Comparison of ENCODE assay signal across 9 mouse cellular contexts in the genomic region with DNA sequence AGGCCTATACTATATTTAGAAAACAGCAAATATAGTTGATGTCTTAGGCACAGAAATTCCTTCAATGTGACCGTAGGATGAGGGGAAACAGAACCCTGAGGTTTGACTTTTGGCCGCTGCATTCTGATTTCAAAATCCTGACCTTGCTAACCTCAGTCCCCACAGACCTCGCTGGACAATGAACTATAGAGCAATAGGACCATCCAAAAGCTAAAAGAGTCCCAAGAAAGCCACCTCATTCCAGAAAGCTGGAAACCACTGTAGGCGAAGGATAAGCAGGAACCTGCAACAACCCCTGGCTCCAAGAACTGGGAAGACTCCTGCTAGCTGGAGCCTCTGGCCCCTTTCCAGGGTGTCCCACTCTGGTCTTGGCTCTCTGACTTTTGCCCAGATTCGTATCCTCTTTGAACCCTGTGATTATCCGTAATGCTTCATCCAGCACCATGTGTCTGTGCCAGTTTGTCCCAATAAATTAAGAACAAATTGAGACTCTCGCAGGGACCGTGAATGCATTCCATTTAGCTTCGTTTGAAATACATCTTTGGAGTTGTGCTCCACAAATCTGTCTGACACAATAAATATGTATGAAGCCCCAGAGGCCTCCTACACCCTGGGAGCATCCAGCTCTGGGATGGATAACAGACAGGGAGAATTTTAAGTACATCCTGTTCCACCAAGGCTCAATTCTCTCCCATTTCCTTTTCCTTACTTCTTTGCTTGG. TPM values are rescaled to one million over a fixed set of nuclear protein-coding genes. Genes with fewer than 3 reads are reported as not detected.
DNase-seq lines count a peak whose midpoint lies in the region; TF ChIP-seq lines count a peak whose summit lies in the region.
"Had no signal": no experiment of that assay in that cellular context is flagged by ENCODE, and none has a peak within 500 bp of the region (broad histone marks: within the 10 kb centered on the region; RNA-seq: fewer than 3 reads in every experiment).

No protein-coding gene starts in this region.

- no peak for TF ChIP-seq CTCF in lung, adult 2 months (IDR thresholded peaks at IDR 0.05; ENCODE audit: insufficient read depth, low read length)

- no peak for TF ChIP-seq POLR2A in lung, adult 2 months (IDR thresholded peaks at IDR 0.05; ENCODE audit: borderline replicate concordance, extremely low read depth, low read depth, low read length)

- DNase-seq in lung, postnatal 10 days, result peak; percentile 38
- no peak for DNase-seq in lung, adult 2 months
- DNase-seq in heart, embryonic 10.5 days (ENCODE audit: low spot score), result no peak
- DNase-seq in kidney, postnatal 14 days, result peak; percentile 60
- no peak for DNase-seq in MN1 (ENCODE audit: low spot score)
- DNase-seq in forebrain, embryonic 10.5 days (ENCODE audit: extremely low spot score, low spot score), result no peak
- DNase-seq in thymus, postnatal 25 days, result no peak

- peak overlapping the region; percentile 52 for H3K27ac ChIP-seq in heart, embryonic 10.5 days
- H3K27ac ChIP-seq in forebrain, embryonic 10.5 days, result no peak overlapping the region
- H3K27ac ChIP-seq: forebrain, embryonic 13.5 days had no signal

- H3K4me3 ChIP-seq in lung, adult 2 months (replicated peaks; ENCODE audit: extremely low read depth, low read depth, low read length), result no peak overlapping the region
- no peak overlapping the region for H3K4me3 ChIP-seq in heart, embryonic 10.5 days
- H3K4me3 ChIP-seq in forebrain, embryonic 10.5 days, result no peak overlapping the region
- H3K4me3 ChIP-seq: forebrain, embryonic 13.5 days had no signal

- whole genome bisulfite sequencing in lung, adult 2 months, result 50% methylated on average over 9 of the region's 9 CpGs
- WGBS in heart, embryonic 10.5 days, result 77% methylated on average over 9 of the region's 9 CpGs
- WGBS in forebrain, embryonic 10.5 days, result 84% methylated on average over 9 of the region's 9 CpGs

- no peaks in the 10 kb centered on the region for H3K9me3 ChIP-seq in heart, embryonic 10.5 days
- H3K9me3 ChIP-seq in forebrain, embryonic 10.5 days, result no peaks in the 10 kb centered on the region
- H3K9me3 ChIP-seq: forebrain, embryonic 13.5 days had no signal

- no peaks in the 10 kb centered on the region for H3K36me3 ChIP-seq in heart, embryonic 10.5 days
- no peaks in the 10 kb centered on the region for H3K36me3 ChIP-seq in forebrain, embryonic 10.5 days (replicated peaks)

- no peaks in the 10 kb centered on the region for H3K27me3 ChIP-seq in heart, embryonic 10.5 days (ENCODE audit: insufficient read depth, poor library complexity, severe bottlenecking)
- H3K27me3 ChIP-seq in forebrain, embryonic 10.5 days (ENCODE audit: poor library complexity, severe bottlenecking), result no peaks in the 10 kb centered on the region
- H3K27me3 ChIP-seq: forebrain, embryonic 13.5 days had no signal

- H3K4me1 ChIP-seq in lung, adult 2 months (ENCODE audit: control insufficient read depth, insufficient read depth, low read length), result peaks cover 10% of the 10 kb centered on the region; the same call in 1 of the 2 replicates
- H3K4me1 ChIP-seq in heart, embryonic 10.5 days, result peaks cover 5% of the 10 kb centered on the region; the same call in 1 of the 2 replicates
- no peaks in the 10 kb centered on the region for H3K4me1 ChIP-seq in forebrain, embryonic 10.5 days
- H3K4me1 ChIP-seq: forebrain, embryonic 13.5 days had no signal

RNA-seq across cellular contexts. Expression of gene Emp1, which starts 21.8 kb away (rescaled TPM):
- 105 and 215 TPM in 2 replicates for polyA plus RNA-seq in lung, adult 2 months (2012; rRNA removed)
- 5.1 and 10.5 TPM in 2 replicates for polyA plus RNA-seq in heart, embryonic 10.5 days (2016; fragmentation: Nextera tagmentation; extraction: Ambion mirVana)
- polyA plus RNA-seq in forebrain, embryonic 10.5 days (2016; fragmentation: Nextera tagmentation; extraction: Ambion mirVana), result 3.4 and 5.1 TPM in 2 replicates

RNA-seq across cellular contexts. Expression of gene Pbp2, which starts 30.3 kb away (rescaled TPM):
- polyA plus RNA-seq in lung, adult 2 months (2012; rRNA removed), result 0.15 TPM in 1 of 2 replicates, not detected in the other
- 0.16 TPM in 1 of 2 replicates, not detected in the other for polyA plus RNA-seq in heart, embryonic 10.5 days (2016; fragmentation: Nextera tagmentation; extraction: Ambion mirVana)
- polyA plus RNA-seq in forebrain, embryonic 10.5 days (2016; fragmentation: Nextera tagmentation; extraction: Ambion mirVana), result not detected in 2 replicates
- polyA plus RNA-seq: forebrain, embryonic 13.5 days; small intestine, adult 2 months had no signal

Comparison
In these comparisons a context has a peak if more than half of its experiments do, and no peak if none do; other contexts are left out.
1. DNase-seq: peak in lung, postnatal 10 days (single experiment) and kidney, postnatal 14 days (single experiment); none in lung, adult 2 months (single experiment), heart, embryonic 10.5 days (single experiment), MN1 (single experiment), forebrain, embryonic 10.5 days (single experiment) and thymus, postnatal 25 days (single experiment).